Mouse (Mus musculus): ENCODE data around the gene Mbnl2. TPM values are rescaled to one million over a fixed set of nuclear protein-coding genes. Genes with fewer than 3 reads are reported as not detected.

Mbnl2 gene
- polyA plus RNA-seq, 1 experiment, result 152 TPM

GRCm38 (mm10) chr14:120399614-120400013 is 124.1 kb downstream of the Mbnl2 start:
- H3K4me3 ChIP-seq (ENCODE audit: insufficient read depth, low read depth, low read length), result no peak overlapping the region
- H3K4me1 ChIP-seq (ENCODE audit: control insufficient read depth, insufficient read depth, insufficient read length, low read length), result no peaks in the 10 kb centered on the region; the same call in 1 of the 2 replicates
- no peak overlapping the region for H3K27ac ChIP-seq (replicated peaks; ENCODE audit: low read depth, low read length)

DNA sequence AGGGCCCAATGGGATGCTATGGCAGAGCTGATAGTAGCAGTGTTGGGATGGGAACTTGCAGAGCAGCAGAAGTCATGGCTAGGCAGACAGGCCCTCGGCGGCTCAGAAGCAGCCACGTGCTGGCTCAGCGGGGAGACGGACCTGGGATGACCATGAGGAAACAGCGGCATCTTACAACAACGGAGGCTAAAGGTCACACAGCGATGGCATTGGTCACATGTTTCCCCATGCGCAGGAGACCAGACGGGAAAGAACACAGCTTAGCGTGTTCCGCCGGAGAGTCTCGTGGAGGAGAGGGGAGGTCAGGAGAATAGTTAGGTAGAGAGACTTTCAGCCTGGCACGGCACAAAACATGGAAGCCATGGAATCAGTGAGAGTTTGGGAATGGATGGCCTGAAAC is 125.7 kb downstream of the Mbnl2 start:
- H3K4me1 ChIP-seq (ENCODE audit: control insufficient read depth, insufficient read depth, insufficient read length, low read length), result no peaks in the 10 kb centered on the region
- H3K27ac ChIP-seq (replicated peaks; ENCODE audit: low read depth, low read length), result no peak overlapping the region
- no peak overlapping the region for H3K4me3 ChIP-seq (ENCODE audit: insufficient read depth, low read depth, low read length)

GRCm38 (mm10) chr14:120402715-120403114 is 127.2 kb downstream of the Mbnl2 start:
- Histone ChIP-seq H3K27ac (replicated peaks; ENCODE audit: low read depth, low read length) (no peak overlapping the region), H3K4me1 (ENCODE audit: control insufficient read depth, insufficient read depth, insufficient read length, low read length) (no peaks in the 10 kb centered on the region), H3K4me3 (ENCODE audit: insufficient read depth, low read depth, low read length) (no peak overlapping the region)

DNA sequence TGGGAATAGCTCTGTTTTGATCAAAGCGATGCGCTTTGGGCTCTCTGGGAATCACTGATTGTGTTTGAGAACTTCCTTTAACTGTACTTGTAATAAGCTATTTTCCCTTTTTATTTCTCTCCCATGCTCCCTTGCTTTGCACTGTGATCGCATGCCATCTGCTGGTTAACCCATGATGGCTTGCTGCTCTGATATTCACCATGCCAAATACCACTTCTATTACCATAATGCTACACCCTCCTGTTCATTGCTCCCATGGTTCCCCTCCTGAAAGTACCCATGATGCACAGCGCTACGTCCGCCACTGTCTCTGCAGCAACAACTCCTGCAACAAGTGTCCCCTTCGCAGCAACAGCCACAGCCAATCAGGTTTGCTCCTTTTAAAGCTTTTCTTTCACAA is 128.9 kb downstream of the Mbnl2 start:
- Histone ChIP-seq H3K27ac (replicated peaks; ENCODE audit: low read depth, low read length) (no peak overlapping the region), H3K4me3 (ENCODE audit: insufficient read depth, low read depth, low read length) (no peak overlapping the region), H3K4me1 (ENCODE audit: control insufficient read depth, insufficient read depth, insufficient read length, low read length) (no peaks in the 10 kb centered on the region)

GRCm38 (mm10) chr14:120404811-120405582 is 129.5 kb downstream of the Mbnl2 start:
- H3K27ac ChIP-seq (replicated peaks; ENCODE audit: low read depth, low read length), result no peak overlapping the region
- H3K4me3 ChIP-seq (ENCODE audit: insufficient read depth, low read depth, low read length), result no peak overlapping the region
- no peaks in the 10 kb centered on the region for H3K4me1 ChIP-seq (ENCODE audit: control insufficient read depth, insufficient read depth, insufficient read length, low read length)

GRCm38 (mm10) chr14:120405597-120405996 is 130.1 kb downstream of the Mbnl2 start:
- Histone ChIP-seq H3K4me1 (ENCODE audit: control insufficient read depth, insufficient read depth, insufficient read length, low read length) (no peaks in the 10 kb centered on the region), H3K4me3 (ENCODE audit: insufficient read depth, low read depth, low read length) (no peak overlapping the region), H3K27ac (replicated peaks; ENCODE audit: low read depth, low read length) (no peak overlapping the region)

- Histone ChIP-seq H3K4me3 (ENCODE audit: insufficient read depth, low read depth, low read length) (no peak overlapping the region), H3K4me1 (ENCODE audit: control insufficient read depth, insufficient read depth, insufficient read length, low read length) (no peaks in the 10 kb centered on the region), H3K27ac (replicated peaks; ENCODE audit: low read depth, low read length) (no peak overlapping the region)
Measured at GRCm38 (mm10) chr14:120406271-120406670, 130.8 kb downstream of the Mbnl2 start.

DNA sequence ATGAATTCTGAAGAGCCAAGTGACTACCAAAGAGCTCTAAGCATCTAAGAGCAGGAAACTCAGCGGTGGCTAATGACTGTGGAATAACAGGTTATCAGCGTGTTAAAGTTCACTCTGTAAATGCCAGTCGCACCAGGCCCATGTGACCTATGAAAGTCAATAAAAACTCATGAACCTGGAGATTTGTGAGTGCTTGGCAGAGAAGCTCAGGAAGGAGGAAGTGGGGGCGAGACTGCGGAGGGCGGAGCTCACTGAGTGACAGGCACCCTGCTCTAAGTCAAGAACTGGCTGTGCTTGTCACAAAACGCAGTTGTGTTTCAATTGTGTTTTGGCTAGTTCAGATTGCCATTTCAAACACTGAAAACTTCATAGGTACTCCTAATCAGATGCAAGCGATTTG is 131.4 kb downstream of the Mbnl2 start:
- Histone ChIP-seq H3K4me3 (ENCODE audit: insufficient read depth, low read depth, low read length) (no peak overlapping the region), H3K4me1 (ENCODE audit: control insufficient read depth, insufficient read depth, insufficient read length, low read length) (no peaks in the 10 kb centered on the region), H3K27ac (replicated peaks; ENCODE audit: low read depth, low read length) (no peak overlapping the region)

DNA sequence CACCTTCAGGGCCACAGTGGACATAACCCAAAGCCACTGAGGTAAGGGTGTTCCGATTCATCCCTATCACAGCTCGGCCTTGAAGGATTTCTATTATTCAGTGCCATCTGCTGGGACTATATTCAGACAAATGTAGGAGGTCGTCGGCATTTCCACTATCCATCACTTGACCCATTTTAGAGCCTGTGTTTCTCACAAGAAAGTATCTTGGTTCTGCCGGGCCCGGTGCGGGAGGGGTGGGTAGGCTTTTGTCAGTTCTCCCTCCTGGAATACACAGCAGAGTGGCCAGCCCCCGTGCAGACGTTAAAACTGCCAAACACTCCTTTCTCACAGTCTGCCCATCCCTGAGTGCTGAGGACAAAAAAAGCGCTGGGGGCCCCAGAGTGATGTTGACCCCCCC is 134.4 kb downstream of the Mbnl2 start:
- H3K4me3 ChIP-seq (ENCODE audit: insufficient read depth, low read depth, low read length), result no peak overlapping the region
- no peaks in the 10 kb centered on the region for H3K4me1 ChIP-seq (ENCODE audit: control insufficient read depth, insufficient read depth, insufficient read length, low read length)
- no peak overlapping the region for H3K27ac ChIP-seq (replicated peaks; ENCODE audit: low read depth, low read length)

DNA sequence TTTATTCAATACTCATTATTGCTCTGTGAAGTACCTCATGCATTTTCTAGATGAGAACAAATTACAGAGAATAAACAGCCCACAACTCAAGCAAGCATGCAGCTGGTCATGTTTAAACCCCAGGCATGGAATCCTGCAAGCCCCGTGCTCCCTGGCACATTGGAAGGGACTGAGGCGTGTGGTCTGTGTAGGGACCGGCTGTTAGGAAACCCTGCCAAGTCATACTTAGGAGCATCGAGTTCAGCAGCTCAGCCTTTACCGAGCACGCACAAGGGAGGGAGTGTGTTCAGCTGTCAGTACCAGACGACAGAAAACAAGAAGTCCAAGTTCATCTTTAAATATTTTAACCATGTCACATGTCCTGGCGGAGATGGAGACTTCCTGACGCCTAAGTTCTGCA is 141.4 kb downstream of the Mbnl2 start:
- Histone ChIP-seq H3K4me3 (ENCODE audit: insufficient read depth, low read depth, low read length) (no peak overlapping the region), H3K4me1 (ENCODE audit: control insufficient read depth, insufficient read depth, insufficient read length, low read length) (no peaks in the 10 kb centered on the region), H3K27ac (replicated peaks; ENCODE audit: low read depth, low read length) (no peak overlapping the region)

DNA sequence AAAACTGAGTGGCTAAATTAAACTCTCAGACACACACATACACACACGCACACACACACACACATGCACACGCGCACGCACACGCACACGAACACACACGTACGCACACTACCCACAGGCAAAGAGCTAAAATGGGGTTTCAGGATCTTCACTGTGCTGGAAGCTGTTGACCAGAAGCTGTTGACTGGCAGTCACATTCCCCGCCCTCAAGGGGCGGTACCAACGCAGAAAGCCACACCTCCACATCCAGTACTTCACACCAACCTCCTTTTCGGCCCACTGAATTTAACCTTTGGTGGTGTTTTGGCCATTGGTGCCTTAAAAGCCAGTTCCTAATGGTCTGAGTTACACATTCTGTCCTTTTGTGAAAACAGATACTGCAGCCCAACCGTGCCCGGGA is 143.5 kb downstream of the Mbnl2 start:
- no peaks in the 10 kb centered on the region for H3K4me1 ChIP-seq (ENCODE audit: control insufficient read depth, insufficient read depth, insufficient read length, low read length)
- no peak overlapping the region for H3K4me3 ChIP-seq (ENCODE audit: insufficient read depth, low read depth, low read length)
- no peak overlapping the region for H3K27ac ChIP-seq (replicated peaks; ENCODE audit: low read depth, low read length)

DNA sequence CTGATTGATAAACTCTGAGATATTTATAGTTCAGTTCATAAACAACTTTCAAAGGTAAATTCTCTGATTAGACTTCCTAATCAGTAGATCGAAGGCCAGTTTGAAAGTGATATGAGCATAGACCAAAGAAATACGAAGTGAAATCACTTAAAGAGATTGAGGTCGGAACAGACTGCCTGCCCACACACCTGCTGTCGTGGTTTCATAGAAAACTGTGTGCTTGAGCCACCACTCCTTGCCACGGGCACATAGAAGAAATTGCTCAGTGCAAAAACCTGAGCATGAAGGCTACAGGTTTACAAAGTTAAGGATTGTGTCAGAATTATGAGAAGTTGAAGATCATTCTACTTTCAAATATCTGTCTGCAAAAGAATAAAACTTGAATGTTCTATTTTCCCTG is 153.0 kb downstream of the Mbnl2 start:
- H3K27ac ChIP-seq (replicated peaks; ENCODE audit: low read depth, low read length), result no peak overlapping the region

DNA sequence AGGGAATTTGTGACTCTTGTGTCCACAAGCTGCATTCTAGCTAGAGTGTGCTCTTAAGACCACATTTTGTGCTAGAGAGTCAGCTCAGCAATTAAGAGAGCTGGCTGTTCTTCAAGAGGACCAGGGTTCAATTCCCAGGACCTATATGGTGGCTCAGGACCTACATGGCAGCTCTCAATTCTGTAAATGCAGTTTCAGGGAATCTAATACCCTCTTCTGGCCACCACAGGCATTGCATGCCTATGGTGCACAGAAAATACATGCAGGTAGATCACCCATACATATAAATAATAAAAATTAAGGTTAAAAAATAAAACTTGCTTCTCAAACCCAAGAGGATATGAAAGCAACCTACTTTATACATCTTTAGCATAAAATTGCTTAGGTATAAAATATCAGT is 157.3 kb downstream of the Mbnl2 start:
- H3K4me3 ChIP-seq (ENCODE audit: insufficient read depth, low read depth, low read length), result no peak overlapping the region
- no peak overlapping the region for H3K27ac ChIP-seq (replicated peaks; ENCODE audit: low read depth, low read length)
- H3K4me1 ChIP-seq (ENCODE audit: control insufficient read depth, insufficient read depth, insufficient read length, low read length), result no peaks in the 10 kb centered on the region

More for the DNA sequence above, 153.0 kb downstream of the Mbnl2 start:
- no peak overlapping the region for H3K4me3 ChIP-seq (ENCODE audit: insufficient read depth, low read depth, low read length)
- no peaks in the 10 kb centered on the region for H3K4me1 ChIP-seq (ENCODE audit: control insufficient read depth, insufficient read depth, insufficient read length, low read length)

- no peak overlapping the region for H3K4me3 ChIP-seq (ENCODE audit: insufficient read depth, low read depth, low read length)
- no peaks in the 10 kb centered on the region for H3K4me1 ChIP-seq (ENCODE audit: control insufficient read depth, insufficient read depth, insufficient read length, low read length)
- no peak overlapping the region for H3K27ac ChIP-seq (replicated peaks; ENCODE audit: low read depth, low read length)
Measured at GRCm38 (mm10) chr14:120433931-120434398, 158.5 kb downstream of the Mbnl2 start.

- Histone ChIP-seq H3K27ac (replicated peaks; ENCODE audit: low read depth, low read length) (no peak overlapping the region), H3K4me3 (ENCODE audit: insufficient read depth, low read depth, low read length) (no peak overlapping the region), H3K4me1 (ENCODE audit: control insufficient read depth, insufficient read depth, insufficient read length, low read length) (no peaks in the 10 kb centered on the region)
Measured at GRCm38 (mm10) chr14:120434831-120435230, 159.4 kb downstream of the Mbnl2 start.

GRCm38 (mm10) chr14:120440716-120441115 is 165.2 kb downstream of the Mbnl2 start:
- Histone ChIP-seq H3K27ac (replicated peaks; ENCODE audit: low read depth, low read length) (no peak overlapping the region), H3K4me3 (ENCODE audit: insufficient read depth, low read depth, low read length) (no peak overlapping the region), H3K4me1 (ENCODE audit: control insufficient read depth, insufficient read depth, insufficient read length, low read length) (no peaks in the 10 kb centered on the region)

Data from brown adipose tissue, adult 24 weeks (tissue).